Mouse (Mus musculus) embryonic facial prominence, embryonic 10.5 days (tissue): ENCODE measurements around the gene Ntm. TPM values are rescaled to one million over a fixed set of nuclear protein-coding genes. Genes with fewer than 3 reads are reported as not detected.
A peak's percentile ranks its signal among the peaks of the same experiment; 100 is the strongest.

Experiments used
- DNase-seq: peaks from one replicate; pipeline ENCODE4 v3.0.0-alpha.2; 2017; ENCODE audit warnings: low spot score
- H3K27ac ChIP-seq: fragments of 300-500 bp; sonication (generic); replicated peaks from 2 replicates; pipeline ENCODE4 v1.5.1; 2016; ENCODE audit warnings: mild to moderate bottlenecking
- H3K27me3 ChIP-seq: fragments of 300-500 bp; sonication (generic); replicated peaks from 2 replicates; pipeline ENCODE4 v1.6.1; 2016; ENCODE audit warnings: low read depth, mild to moderate bottlenecking; ENCODE audit not compliant: poor library complexity, severe bottlenecking
- H3K36me3 ChIP-seq: fragments of 300-500 bp; sonication (generic); replicated peaks from 2 replicates; pipeline ENCODE4 v1.6.1; 2016; ENCODE audit warnings: mild to moderate bottlenecking, moderate library complexity
- H3K4me1 ChIP-seq: fragments of 300-500 bp; sonication (generic); 2 replicates; pipeline ENCODE4 v1.6.1; 2016
- H3K4me3 ChIP-seq: fragments of 300-500 bp; sonication (generic); 2 replicates; pipeline ENCODE4 v1.5.1; 2016; ENCODE audit warnings: mild to moderate bottlenecking, moderate library complexity
- H3K9me3 ChIP-seq: fragments of 300-500 bp; sonication (generic); 2 replicates; pipeline ENCODE4 v1.6.1; 2016; ENCODE audit warnings: mild to moderate bottlenecking
- WGBS: fragments of 180-500 bp; shearing (Covaris S2); methylation state at CpG from one replicate; pipeline ENCODE4 v1.1.7; 2016; 5-methylcytosine and 5-hydroxymethylcytosine counted together
- polyA plus RNA-seq: library from polyadenylated mRNA; unstranded; fragments of >200 nt; fragmentation: Nextera tagmentation; extraction: Ambion mirVana; gene quantifications from 2 replicates; pipeline ENCODE4 v1.2.1, GENCODE M21; 2016

The Ntm gene
- polyA plus RNA-seq, 1 experiment from 2014 or later, result 8.1 TPM

DNA sequence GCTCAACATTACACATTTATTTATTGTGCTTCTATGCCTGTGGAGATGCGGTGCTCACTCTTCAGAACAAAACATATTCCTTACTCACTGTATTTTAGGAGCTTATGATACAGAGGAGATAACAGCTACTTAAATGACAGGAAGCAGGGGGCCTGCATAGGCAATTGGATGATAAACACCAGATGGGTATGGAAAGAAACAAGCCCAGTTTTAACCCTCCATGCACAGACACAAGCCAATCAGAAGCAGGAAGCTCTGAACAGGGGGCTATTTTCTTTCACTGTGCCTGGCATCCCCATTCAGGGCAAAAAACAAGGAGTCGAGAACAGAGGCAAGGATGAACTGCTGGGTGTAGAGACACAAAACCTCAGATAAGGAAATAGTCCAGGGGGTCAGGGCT is 768.7 kb downstream of the Ntm start:
- no peak for DNase-seq
- H3K27ac ChIP-seq, result no peak overlapping the region
- H3K4me1 ChIP-seq, result peaks cover 6% of the 10 kb centered on the region
- 54% methylated on average over 2 of the region's 2 CpGs for WGBS
- H3K36me3 ChIP-seq, result no peaks in the 10 kb centered on the region
- H3K9me3 ChIP-seq, result no peaks in the 10 kb centered on the region
- H3K27me3 ChIP-seq, result no peaks in the 10 kb centered on the region
- H3K4me3 ChIP-seq, result no peak overlapping the region

DNA sequence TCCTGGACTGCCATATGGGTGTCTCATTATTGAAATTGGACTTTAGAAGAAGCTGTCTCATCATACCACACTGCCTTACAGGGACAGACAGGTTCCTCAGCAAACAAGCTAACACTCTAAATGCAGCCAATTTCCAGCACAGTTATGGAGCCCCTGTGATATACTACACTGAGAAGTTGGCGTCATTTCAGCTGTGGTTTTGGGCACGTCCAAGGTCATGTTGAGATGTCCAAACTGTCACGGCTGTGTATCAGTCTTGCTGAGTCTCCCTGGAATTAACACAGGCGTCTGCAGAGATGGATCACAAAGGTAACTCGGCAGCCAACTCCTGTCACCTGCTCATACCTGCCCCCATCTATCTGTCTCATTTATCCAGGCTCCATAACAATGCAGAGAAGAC is 779.9 kb downstream of the Ntm start:
- Histone ChIP-seq H3K36me3 (no peaks in the 10 kb centered on the region), H3K4me1 (no peaks in the 10 kb centered on the region), H3K27me3 (no peaks in the 10 kb centered on the region), H3K9me3 (no peaks in the 10 kb centered on the region), H3K4me3 (no peak overlapping the region), H3K27ac (no peak overlapping the region)
- DNase-seq, result no peak
- 90% methylated on average over 5 of the region's 5 CpGs for WGBS

DNA sequence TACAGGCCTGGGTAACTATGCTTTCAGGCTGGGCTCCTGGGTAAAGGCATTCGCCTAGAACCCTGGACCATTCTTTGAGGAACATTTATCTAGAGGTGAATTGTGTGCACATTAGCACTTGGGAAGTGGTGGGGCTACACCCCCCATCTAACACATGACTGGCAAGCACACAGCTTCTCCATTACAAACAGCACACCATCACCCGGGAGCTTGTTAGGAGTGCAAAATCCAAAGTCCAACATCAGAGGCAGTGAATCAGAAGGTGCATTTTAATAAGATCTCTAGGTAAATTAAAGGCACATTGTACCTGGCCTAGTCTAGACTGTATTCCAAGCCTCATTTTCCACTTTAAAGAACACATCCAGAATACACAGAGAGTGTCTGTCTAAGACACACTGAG is 781.3 kb downstream of the Ntm start:
- no peak for DNase-seq
- no peak overlapping the region for H3K4me3 ChIP-seq
- H3K9me3 ChIP-seq, result no peaks in the 10 kb centered on the region
- no peaks in the 10 kb centered on the region for H3K36me3 ChIP-seq
- H3K27me3 ChIP-seq, result no peaks in the 10 kb centered on the region
- 90% methylated on average over 2 of the region's 2 CpGs for WGBS
- H3K27ac ChIP-seq, result no peak overlapping the region
- H3K4me1 ChIP-seq, result no peaks in the 10 kb centered on the region

DNA sequence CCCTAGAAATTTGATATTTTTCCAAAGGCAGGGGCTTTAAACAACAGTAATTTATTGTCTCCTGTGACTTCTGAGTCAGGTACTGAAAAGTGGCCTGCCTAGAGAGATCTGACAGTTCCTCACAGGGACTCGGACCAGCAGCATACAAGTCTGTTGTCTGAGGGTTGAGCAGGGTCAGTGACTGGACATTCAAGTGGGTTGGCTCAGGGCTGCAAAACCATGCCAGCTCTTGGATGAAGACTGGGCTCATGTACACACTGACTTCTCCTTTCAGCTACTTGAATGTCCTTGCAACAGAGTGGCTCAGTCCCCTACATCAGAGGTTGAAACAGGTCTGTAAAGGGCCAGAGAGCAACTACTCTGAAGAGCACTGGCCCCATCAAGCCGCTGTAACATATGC is 797.2 kb downstream of the Ntm start:
- whole genome bisulfite sequencing, result 72% methylated on average over 2 of the region's 2 CpGs
- DNase-seq, result no peak
- no peaks in the 10 kb centered on the region for H3K9me3 ChIP-seq

DNA sequence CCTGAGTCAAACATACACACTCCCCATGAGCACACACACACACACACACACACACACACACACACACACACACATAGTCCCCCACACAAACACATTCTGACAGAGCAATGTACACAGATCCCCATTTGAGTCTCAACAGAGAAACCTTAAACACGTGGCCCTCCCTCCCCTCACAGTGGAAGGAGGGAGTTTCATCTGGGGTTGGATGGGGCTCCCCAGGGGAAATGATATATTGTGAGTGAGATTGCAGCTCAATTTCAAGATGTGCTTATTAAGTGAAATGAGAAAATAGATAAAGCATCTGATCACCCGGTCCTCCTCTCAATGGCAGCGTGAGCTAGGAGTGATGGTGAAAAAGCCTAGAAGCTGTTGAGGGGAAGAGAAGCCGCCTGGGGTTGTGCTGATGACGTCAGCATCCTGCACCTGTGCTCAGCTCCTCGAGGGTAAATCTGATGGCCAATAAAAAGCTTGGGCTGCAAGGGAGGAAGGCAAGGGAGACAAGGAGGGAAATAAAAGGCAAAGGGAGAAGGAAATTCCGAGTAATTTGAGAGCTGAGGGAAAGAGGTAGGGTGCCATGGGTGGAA is 801.8 kb downstream of the Ntm start:
- Histone ChIP-seq H3K4me3 (no peak overlapping the region), H3K36me3 (no peaks in the 10 kb centered on the region), H3K9me3 (no peaks in the 10 kb centered on the region), H3K4me1 (no peaks in the 10 kb centered on the region), H3K27ac (no peak overlapping the region), H3K27me3 (no peaks in the 10 kb centered on the region)
- DNase-seq, result no peak
- 44% methylated on average over 7 of the region's 7 CpGs for WGBS

More for the DNA sequence above, 797.2 kb downstream of the Ntm start:
- Histone ChIP-seq H3K27ac (no peak overlapping the region), H3K27me3 (no peaks in the 10 kb centered on the region), H3K4me1 (no peaks in the 10 kb centered on the region), H3K4me3 (no peak overlapping the region), H3K36me3 (no peaks in the 10 kb centered on the region)

DNA sequence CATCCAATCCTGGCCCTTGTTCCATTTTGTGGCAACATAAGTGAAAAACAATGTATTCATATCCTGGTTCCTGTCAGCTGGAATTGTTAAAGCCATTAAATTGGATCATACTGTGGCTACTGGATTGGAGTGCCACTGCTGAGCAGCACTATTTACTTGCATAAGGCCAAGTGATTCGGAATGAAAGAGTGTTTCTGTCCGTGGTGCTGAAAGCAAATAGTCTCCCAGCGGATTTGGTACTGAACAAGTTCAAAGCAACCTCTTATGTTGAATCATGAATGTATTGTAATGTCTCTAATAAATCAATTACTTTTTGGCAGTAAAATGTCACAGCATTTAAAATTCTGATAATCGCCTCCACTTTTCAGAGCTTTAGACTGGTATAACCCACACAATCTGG is 817.0 kb downstream of the Ntm start:
- Histone ChIP-seq H3K27me3 (no peaks in the 10 kb centered on the region), H3K4me3 (no peak overlapping the region), H3K27ac (no peak overlapping the region), H3K36me3 (no peaks in the 10 kb centered on the region), H3K9me3 (no peaks in the 10 kb centered on the region), H3K4me1 (no peaks in the 10 kb centered on the region)
- WGBS, result 19% methylated on average over 4 of the region's 4 CpGs
- peak; percentile 63 for DNase-seq

DNA sequence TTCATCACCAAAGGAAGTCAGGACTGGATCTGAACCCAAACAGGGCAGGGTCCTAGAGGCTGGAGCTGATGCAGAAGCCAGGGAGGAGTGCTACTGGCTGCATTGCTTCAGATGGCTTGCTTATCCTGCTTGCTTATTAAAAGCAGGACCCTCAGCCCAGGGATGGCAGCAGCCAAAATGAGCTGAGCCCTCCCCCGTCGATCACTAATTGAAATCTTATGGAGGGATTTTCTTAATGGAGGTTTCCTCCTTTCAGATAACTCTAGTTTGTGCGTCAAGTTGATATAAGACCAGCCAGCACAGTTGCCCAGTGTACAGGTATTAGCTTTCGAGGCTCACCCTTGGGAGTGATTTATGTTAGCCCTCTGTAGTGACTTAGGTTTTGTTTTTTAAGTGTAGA is 826.9 kb downstream of the Ntm start:
- Histone ChIP-seq H3K4me1 (peaks cover 7% of the 10 kb centered on the region; the same call in 1 of the 2 replicates), H3K36me3 (no peaks in the 10 kb centered on the region), H3K4me3 (no peak overlapping the region), H3K27ac (no peak overlapping the region), H3K9me3 (no peaks in the 10 kb centered on the region), H3K27me3 (no peaks in the 10 kb centered on the region)
- DNase-seq, result peak; percentile 33
- 49% methylated on average over 4 of the region's 4 CpGs for WGBS

DNA sequence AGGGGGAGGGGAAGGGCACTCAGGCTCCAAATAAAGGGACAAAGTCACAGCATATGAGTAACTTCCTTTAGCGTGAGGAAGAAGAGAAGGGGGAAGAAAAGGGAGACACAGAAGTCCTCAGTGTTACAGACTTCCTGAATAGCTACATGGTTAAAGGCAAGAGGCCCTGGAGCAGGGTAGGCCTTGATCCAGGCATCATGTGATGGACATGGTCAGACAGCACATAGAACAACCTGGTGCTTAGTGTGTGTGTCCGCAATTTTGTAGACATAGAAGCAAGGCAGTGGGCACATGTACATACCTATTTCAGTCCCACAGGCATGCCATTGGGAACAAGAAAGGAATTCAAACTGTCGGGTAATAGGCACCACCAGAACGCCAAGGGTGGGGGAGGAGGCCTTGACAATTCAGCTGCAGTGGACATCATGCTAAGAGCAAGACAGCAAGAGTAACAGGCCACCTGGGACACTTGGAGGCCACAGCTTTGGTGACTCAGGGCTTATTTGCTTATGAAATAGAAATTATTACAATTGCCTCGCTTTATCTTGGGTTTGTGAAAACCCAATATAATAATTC is 832.1 kb downstream of the Ntm start:
- Histone ChIP-seq H3K9me3 (no peaks in the 10 kb centered on the region), H3K4me1 (peaks cover 10% of the 10 kb centered on the region), H3K36me3 (no peaks in the 10 kb centered on the region), H3K4me3 (no peak overlapping the region), H3K27me3 (no peaks in the 10 kb centered on the region), H3K27ac (no peak overlapping the region)
- WGBS, result 75% methylated on average over 5 of the region's 5 CpGs
- DNase-seq, result no peak

DNA sequence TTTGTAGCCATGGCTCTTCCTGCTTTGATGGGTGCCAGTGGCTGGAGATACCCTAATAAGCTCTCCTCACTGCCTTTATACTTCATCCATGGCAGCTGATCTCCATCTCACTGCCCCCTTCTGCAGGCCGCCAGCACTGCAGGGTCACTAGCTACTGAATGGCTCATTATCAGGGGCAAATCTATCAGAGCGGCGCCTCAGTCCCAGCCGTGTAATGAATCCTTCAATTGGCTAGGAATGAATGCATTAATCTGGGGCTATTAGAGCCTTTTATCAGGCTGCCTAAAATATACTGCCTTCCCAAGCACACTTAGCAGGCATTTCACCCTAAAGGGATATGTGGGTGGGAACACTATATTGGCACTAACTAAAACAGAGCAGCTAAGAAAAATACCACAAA is 832.6 kb downstream of the Ntm start:
- Histone ChIP-seq H3K27ac (no peak overlapping the region), H3K27me3 (no peaks in the 10 kb centered on the region), H3K9me3 (no peaks in the 10 kb centered on the region), H3K36me3 (no peaks in the 10 kb centered on the region), H3K4me1 (peaks cover 8% of the 10 kb centered on the region), H3K4me3 (no peak overlapping the region)
- 31% methylated on average over 4 of the region's 4 CpGs for WGBS
- no peak for DNase-seq

DNA sequence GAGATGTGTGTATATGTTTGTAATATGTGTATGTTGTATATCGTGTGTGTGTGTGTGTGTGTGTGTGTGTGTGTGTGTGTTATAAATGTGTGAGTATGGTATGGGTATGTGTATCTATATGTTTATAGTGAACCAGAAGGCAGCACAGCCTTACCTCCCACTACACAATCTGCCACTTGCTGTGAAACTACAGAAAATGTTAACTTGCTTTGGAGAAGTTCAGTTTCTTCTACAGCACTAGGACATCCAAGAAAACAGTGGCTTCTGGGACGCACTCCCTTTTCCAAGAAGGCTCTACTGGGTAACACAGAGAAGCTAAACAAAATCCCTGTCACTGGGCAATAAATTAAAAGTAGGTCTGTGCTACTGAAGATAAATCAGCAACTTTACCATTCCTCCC is 834.5 kb downstream of the Ntm start:
- DNase-seq, result no peak
- H3K9me3 ChIP-seq, result no peaks in the 10 kb centered on the region
- WGBS, result 90% methylated on average over 2 of the region's 2 CpGs
- no peak overlapping the region for H3K27ac ChIP-seq
- no peaks in the 10 kb centered on the region for H3K36me3 ChIP-seq
- no peaks in the 10 kb centered on the region for H3K27me3 ChIP-seq
- H3K4me1 ChIP-seq, result peaks cover 8% of the 10 kb centered on the region
- no peak overlapping the region for H3K4me3 ChIP-seq

DNA sequence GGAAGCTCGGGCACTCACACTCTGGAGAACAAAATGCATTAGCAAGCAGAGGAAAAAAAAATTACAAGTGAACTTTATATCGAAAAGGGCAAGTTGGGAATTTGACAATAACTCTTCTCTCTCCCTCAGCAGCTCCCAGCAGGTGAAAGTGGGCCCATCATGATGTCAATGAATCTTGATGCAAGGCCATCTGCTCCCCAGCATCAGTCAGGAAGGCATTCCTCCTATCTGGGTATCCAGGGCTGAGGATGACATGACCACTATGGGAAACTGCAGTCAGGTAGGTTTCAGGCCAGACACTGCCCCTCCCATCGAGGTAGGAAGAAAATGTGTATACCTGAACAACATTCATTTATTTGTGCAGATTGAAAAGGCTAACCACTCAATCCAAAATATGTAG is 838.5 kb downstream of the Ntm start:
- no peak for DNase-seq
- no peaks in the 10 kb centered on the region for H3K9me3 ChIP-seq
- no peaks in the 10 kb centered on the region for H3K27me3 ChIP-seq
- no peak overlapping the region for H3K27ac ChIP-seq
- H3K4me3 ChIP-seq, result no peak overlapping the region
- H3K4me1 ChIP-seq, result no peaks in the 10 kb centered on the region
- H3K36me3 ChIP-seq, result no peaks in the 10 kb centered on the region
- WGBS, result 86% methylated on average over 3 of the region's 3 CpGs

DNA sequence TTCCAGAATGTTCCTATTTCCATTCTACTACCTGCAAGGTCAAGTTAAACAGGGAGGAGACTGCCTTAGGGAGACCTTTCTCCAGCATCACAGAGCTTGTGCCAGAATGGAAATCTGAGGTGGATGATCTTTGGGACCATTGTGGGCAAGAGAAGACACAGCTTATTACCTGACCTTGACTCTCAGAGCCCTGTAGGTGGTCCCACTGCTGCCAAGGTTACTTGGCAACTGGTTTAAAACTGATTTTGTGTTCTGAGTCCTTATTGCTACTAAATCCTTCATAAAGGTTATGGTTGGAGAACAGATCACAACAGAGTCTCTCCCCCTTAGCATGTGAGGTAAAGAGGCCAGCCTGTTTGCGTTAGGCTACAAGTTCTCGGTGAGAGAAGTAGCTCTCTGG is 839.1 kb downstream of the Ntm start:
- Histone ChIP-seq H3K4me3 (no peak overlapping the region), H3K36me3 (no peaks in the 10 kb centered on the region), H3K4me1 (no peaks in the 10 kb centered on the region), H3K27me3 (no peaks in the 10 kb centered on the region), H3K9me3 (no peaks in the 10 kb centered on the region), H3K27ac (no peak overlapping the region)
- 81% methylated on average over 2 of the region's 2 CpGs for WGBS
- DNase-seq, result no peak

DNA sequence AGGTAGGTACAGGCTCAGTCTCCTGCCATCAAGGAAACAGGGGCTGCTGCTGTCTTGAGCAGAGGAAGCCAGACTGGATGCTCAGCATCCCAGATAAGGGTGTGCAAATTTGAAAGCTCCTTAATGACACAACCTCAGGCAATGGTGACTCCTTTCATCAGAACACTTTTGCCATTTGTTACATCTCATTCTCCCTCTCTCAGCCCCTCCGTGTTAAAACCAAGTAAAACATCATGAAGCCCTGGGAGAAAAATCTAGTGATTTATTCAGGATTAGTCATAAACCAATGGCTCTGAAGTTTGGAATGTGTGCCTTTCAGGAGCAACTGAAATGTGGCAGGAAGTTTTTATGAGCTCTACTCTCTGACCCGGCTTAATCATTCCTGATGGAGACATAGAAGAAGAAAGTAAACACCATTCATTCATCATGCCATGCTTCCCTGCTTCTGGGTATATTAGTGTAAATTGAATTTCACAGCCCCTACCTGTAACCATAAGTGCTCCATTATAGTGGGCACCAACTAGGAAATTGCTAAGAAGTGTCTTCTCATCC is 845.3 kb downstream of the Ntm start:
- H3K9me3 ChIP-seq, result no peaks in the 10 kb centered on the region
- no peaks in the 10 kb centered on the region; the same call in 1 of the 2 replicates for H3K4me1 ChIP-seq
- H3K4me3 ChIP-seq, result no peak overlapping the region
- no peak for DNase-seq
- H3K27ac ChIP-seq, result no peak overlapping the region
- 71% methylated on average over 2 of the region's 2 CpGs for WGBS
- no peaks in the 10 kb centered on the region for H3K36me3 ChIP-seq
- H3K27me3 ChIP-seq, result no peaks in the 10 kb centered on the region
